20 mouse cellular contexts compared by ENCODE assay signal in genomic region chr14:76629913-76630478, GRCm38 (mm10).
DNase-seq lines count a peak whose midpoint lies in the region; ATAC-seq and TF ChIP-seq lines count a peak whose summit lies in the region.
"Had no signal": no experiment of that assay in that cellular context is flagged by ENCODE, and none has a peak within 500 bp of the region (broad histone marks: within the 10 kb centered on the region; RNA-seq: fewer than 3 reads in every experiment).

No protein-coding gene starts in this region.

- no peak for ATAC-seq in hindbrain, embryonic 13.5 days (ENCODE audit: low FRiP score)
- ATAC-seq in erythroblast, adult 5-6 weeks (replicated peaks; ENCODE audit: low FRiP score, poor library complexity, severe bottlenecking) = no peak
- ATAC-seq: forebrain, embryonic 14.5 days; hindbrain, embryonic 16.5 days had no signal

- no peak overlapping the region for H3K4me2 ChIP-seq in hindbrain, embryonic 13.5 days
- H3K4me2 ChIP-seq: heart, embryonic 12.5 days; neural tube, embryonic 12.5 days had no signal

- H3K27me3 ChIP-seq in liver, adult 2 months (ENCODE audit: control insufficient read depth, insufficient read depth, low read length) = no peaks in the 10 kb centered on the region
- H3K27me3 ChIP-seq in limb, embryonic 10.5 days (ENCODE audit: low read depth, poor library complexity, severe bottlenecking) = no peaks in the 10 kb centered on the region
- no peaks in the 10 kb centered on the region for H3K27me3 ChIP-seq in hindbrain, embryonic 13.5 days
- H3K27me3 ChIP-seq: heart, embryonic 12.5 days; neural tube, embryonic 12.5 days had no signal

- in situ Hi-C loops in ES-E14 (cut with MboI; ENCODE audit: low sequenced_read_pairs in 2 of 2, unreplicated experiment in 2 of 2) = no loop called here

- no peak for TF ChIP-seq POLR2A in liver, adult 2 months (IDR thresholded peaks at IDR 0.05; ENCODE audit: extremely low read depth, insufficient read depth, low read length)

- no peak overlapping the region for H3K27ac ChIP-seq in liver, adult 2 months (replicated peaks; ENCODE audit: insufficient read depth, low read depth, low read length)
- H3K27ac ChIP-seq in ES-E14 (ENCODE audit: insufficient read depth, low read depth, low read length, poor library complexity, severe bottlenecking) = no peak overlapping the region
- 0 out of 2 replicates have a peak overlapping the region, but pooled peaks have one; percentile 9 for H3K27ac ChIP-seq in limb, embryonic 10.5 days
- H3K27ac ChIP-seq in hindbrain, embryonic 13.5 days = no peak overlapping the region
- H3K27ac ChIP-seq: embryonic facial prominence, embryonic 10.5 days; neural tube, embryonic 12.5 days had no signal

- H3K36me3 ChIP-seq in liver, adult 2 months (ENCODE audit: control insufficient read depth, insufficient read depth, low read length) = no peaks in the 10 kb centered on the region
- H3K36me3 ChIP-seq in ES-E14 (ENCODE audit: control insufficient read depth, insufficient read depth, low read length, poor library complexity, severe bottlenecking) = no peaks in the 10 kb centered on the region
- H3K36me3 ChIP-seq in limb, embryonic 10.5 days = no peaks in the 10 kb centered on the region
- no peaks in the 10 kb centered on the region for H3K36me3 ChIP-seq in hindbrain, embryonic 13.5 days
- H3K36me3 ChIP-seq: embryonic facial prominence, embryonic 10.5 days; heart, embryonic 12.5 days; neural tube, embryonic 12.5 days had no signal

- H3K4me1 ChIP-seq in liver, adult 2 months (ENCODE audit: control insufficient read depth, insufficient read depth, low read length) = peaks cover 14% of the 10 kb centered on the region
- peaks cover 17 to 42% of the 10 kb centered on the region in 2 experiments for H3K4me1 ChIP-seq in ES-E14 (ENCODE audit: control insufficient read depth in 2 of 2, insufficient read depth in 2 of 2, low read length in 2 of 2, poor library complexity in 1 of 2)
- peaks cover 24% of the 10 kb centered on the region for H3K4me1 ChIP-seq in limb, embryonic 10.5 days
- peaks cover 33% of the 10 kb centered on the region for H3K4me1 ChIP-seq in hindbrain, embryonic 13.5 days (replicated peaks)

- WGBS in liver, adult 2 months = 45% methylated on average over 11 of the region's 11 CpGs
- 83% methylated on average over 11 of the region's 11 CpGs for WGBS in limb, embryonic 10.5 days
- WGBS in hindbrain, embryonic 13.5 days = 86% methylated on average over 11 of the region's 11 CpGs

- no peak overlapping the region for H3K4me3 ChIP-seq in liver, adult 2 months (ENCODE audit: insufficient read depth, low read depth, low read length)
- no peak overlapping the region for H3K4me3 ChIP-seq in ES-E14 (ENCODE audit: insufficient read depth in 1 of 2, low read depth in 1 of 2, low read length in 2 of 2, poor library complexity in 1 of 2, severe bottlenecking in 1 of 2)
- no peak overlapping the region for H3K4me3 ChIP-seq in limb, embryonic 10.5 days
- no peak overlapping the region for H3K4me3 ChIP-seq in hindbrain, embryonic 13.5 days
- H3K4me3 ChIP-seq: embryonic facial prominence, embryonic 10.5 days; erythroblast, embryonic 14.5 days; heart, embryonic 12.5 days; neural tube, embryonic 12.5 days had no signal

- H3K9ac ChIP-seq in liver, adult 2 months (ENCODE audit: low read depth, low read length) = no peak overlapping the region
- no peak overlapping the region for H3K9ac ChIP-seq in ES-E14 (ENCODE audit: insufficient read depth, low read depth, low read length, poor library complexity, severe bottlenecking)
- H3K9ac ChIP-seq in hindbrain, embryonic 13.5 days = no peak overlapping the region
- H3K9ac ChIP-seq: heart, embryonic 12.5 days; neural tube, embryonic 12.5 days had no signal

- DNase-seq in liver, adult 2 months (ENCODE audit: extremely low read depth, low read depth, low spot score) = peak; percentile 87
- DNase-seq in liver (no peak), 416B (ENCODE audit: low read depth) (peak; percentile 71), ES-E14 (ENCODE audit: low read depth, low spot score) (no peak)
- DNase-seq in limb, embryonic 10.5 days (ENCODE audit: low spot score) = no peak
- DNase-seq: cerebellum, adult 18-20 months; cerebellum, postnatal 36 days; kidney, adult 9 months; kidney, postnatal 36 days; left cerebral cortex, postnatal 4 days; lung, postnatal 36 days; right cerebral cortex, postnatal 14 days had no signal

- H3K79me2 ChIP-seq in liver, adult 2 months (ENCODE audit: control insufficient read depth, insufficient read depth, low read length) = no peaks in the 10 kb centered on the region

- TF ChIP-seq CTCF in liver, adult 2 months (IDR thresholded peaks at IDR 0.05; ENCODE audit: low read depth, low read length) = no peak

- H3K9me3 ChIP-seq in ES-E14 (ENCODE audit: control insufficient read depth, insufficient read depth, low read depth, low read length) = no peaks in the 10 kb centered on the region
- no peaks in the 10 kb centered on the region for H3K9me3 ChIP-seq in limb, embryonic 10.5 days (replicated peaks)
- no peaks in the 10 kb centered on the region for H3K9me3 ChIP-seq in hindbrain, embryonic 13.5 days
- H3K9me3 ChIP-seq: embryonic facial prominence, embryonic 10.5 days; heart, embryonic 12.5 days; neural tube, embryonic 12.5 days had no signal

TF ChIP-seq in ES-E14, 5 proteins besides CTCF, POLR2A, EP300 and RAD21:
- TF ChIP-seq ZC3H11A (IDR thresholded peaks at IDR 0.05; ENCODE audit: borderline replicate concordance, low read depth, low read length) (no peak), MAFK (IDR thresholded peaks at IDR 0.05; ENCODE audit: insufficient read depth, low read depth, low read length) (peak; percentile 83), HCFC1 (IDR thresholded peaks at IDR 0.05; ENCODE audit: borderline replicate concordance, insufficient read depth, low read length) (no peak), CHD2 (IDR thresholded peaks at IDR 0.05; ENCODE audit: low read depth, low read length) (no peak), ZNF384 (IDR thresholded peaks at IDR 0.05; ENCODE audit: low read depth, low read length) (no peak)

Comparison
In these comparisons a context has a peak if more than half of its experiments do, and no peak if none do; other contexts are left out.
1. DNase-seq: peak in liver, adult 2 months (single experiment) and 416B (single experiment); none in liver (single experiment), ES-E14 (single experiment) and limb, embryonic 10.5 days (single experiment).